Mouse (Mus musculus): ENCODE data around the gene Tmem256. TPM values are rescaled to one million over a fixed set of nuclear protein-coding genes. Genes with fewer than 3 reads are reported as not detected.

Tmem256 gene
- polyA plus RNA-seq, 1 experiment from 2014 or later: 412 TPM

DNA sequence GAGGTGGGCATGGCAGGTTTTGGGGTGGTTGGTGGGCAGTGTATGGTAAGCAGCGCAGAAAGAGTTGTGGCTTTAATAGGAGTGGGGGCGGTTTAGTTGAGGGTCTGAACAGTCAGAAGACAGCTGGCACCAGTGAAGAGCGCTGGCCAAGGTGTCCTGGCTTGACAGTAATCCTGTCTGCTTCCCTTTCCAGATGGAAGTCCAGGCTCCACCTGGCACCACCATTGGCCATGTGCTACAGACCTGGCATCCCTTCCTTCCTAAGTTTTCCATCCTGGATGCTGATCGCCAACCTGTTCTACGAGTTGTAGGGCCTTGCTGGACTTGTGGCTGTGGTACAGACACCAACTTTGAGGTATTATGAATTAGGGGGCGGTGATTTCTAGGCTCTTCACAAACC, 9.7 kb downstream of the Tmem256 start:
- H3K9ac ChIP-seq (replicated peaks): no peak overlapping the region
- peaks cover 37% of the 10 kb centered on the region for H3K36me3 ChIP-seq (replicated peaks; ENCODE audit: insufficient read depth, low read length)
- 95% methylated on average over 6 of the region's 6 CpGs for WGBS (ENCODE audit: insufficient replicate concordance)
- no peaks in the 10 kb centered on the region for H3K27me3 ChIP-seq (ENCODE audit: insufficient read depth, low read length)
- H3K4me1 ChIP-seq (ENCODE audit: insufficient read depth): peaks cover 61% of the 10 kb centered on the region
- no peak for ATAC-seq
- H3K4me3 ChIP-seq (ENCODE audit: low read depth, low read length): no peak overlapping the region
- DNase-seq: no peak
- TF ChIP-seq EP300 (IDR thresholded peaks at IDR 0.05; ENCODE audit: low read depth) (no peak), CTCF (IDR thresholded peaks at IDR 0.05; ENCODE audit: low read depth) (no peak)
- no peak overlapping the region for H3K27ac ChIP-seq (ENCODE audit: low read depth)
- peak overlapping the region; percentile 92 for H3K4me2 ChIP-seq (ENCODE audit: low read depth, low read length)
- no peaks in the 10 kb centered on the region for H3K9me3 ChIP-seq (ENCODE audit: low read length)

GRCm38 (mm10) chr11:69849128-69849527, 10.8 kb downstream of the Tmem256 start:
- no peak overlapping the region for H3K9ac ChIP-seq (replicated peaks)
- TF ChIP-seq EP300 (IDR thresholded peaks at IDR 0.05; ENCODE audit: low read depth): no peak
- no peak for TF ChIP-seq CTCF (IDR thresholded peaks at IDR 0.05; ENCODE audit: low read depth)
- DNase-seq (no peak), ATAC-seq (no peak)
- no peaks in the 10 kb centered on the region for H3K27me3 ChIP-seq (ENCODE audit: insufficient read depth, low read length)
- H3K4me1 ChIP-seq (ENCODE audit: insufficient read depth): peaks cover 69% of the 10 kb centered on the region
- H3K27ac ChIP-seq (ENCODE audit: low read depth): peak overlapping the region; percentile 76
- no peaks in the 10 kb centered on the region for H3K9me3 ChIP-seq (ENCODE audit: low read length)
- no peak overlapping the region for H3K4me3 ChIP-seq (ENCODE audit: low read depth, low read length)
- peak overlapping the region; percentile 19; the same call in 1 of the 2 replicates for H3K4me2 ChIP-seq (ENCODE audit: low read depth, low read length)
- H3K36me3 ChIP-seq (replicated peaks; ENCODE audit: insufficient read depth, low read length): peaks cover 37% of the 10 kb centered on the region
- 60% methylated on average over 9 of the region's 9 CpGs for WGBS (ENCODE audit: insufficient replicate concordance)

DNA sequence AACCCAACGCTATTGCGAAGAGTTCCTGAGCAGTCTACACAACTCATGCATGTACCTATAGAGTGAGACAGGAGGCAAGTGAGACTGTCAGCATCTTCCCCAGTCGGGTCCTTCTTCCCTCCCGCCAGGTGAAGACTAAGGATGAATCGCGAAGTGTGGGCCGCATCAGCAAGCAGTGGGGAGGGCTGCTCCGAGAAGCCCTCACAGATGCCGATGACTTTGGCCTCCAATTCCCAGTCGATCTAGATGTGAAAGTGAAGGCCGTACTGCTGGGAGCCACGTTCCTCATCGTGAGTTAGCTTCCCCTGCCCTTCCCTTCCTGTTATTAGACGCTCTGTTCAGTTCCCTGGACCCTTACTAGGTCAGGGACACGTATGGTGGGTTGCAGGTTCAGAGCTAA, 11.6 kb downstream of the Tmem256 start:
- H3K27ac ChIP-seq (ENCODE audit: low read depth): peak overlapping the region; percentile 76
- no peak overlapping the region for H3K9ac ChIP-seq (replicated peaks)
- H3K4me2 ChIP-seq (ENCODE audit: low read depth, low read length): 0 out of 2 replicates have a peak overlapping the region, but pooled peaks have one; percentile 7
- no peak for TF ChIP-seq EP300 (IDR thresholded peaks at IDR 0.05; ENCODE audit: low read depth)
- no peak for TF ChIP-seq CTCF (IDR thresholded peaks at IDR 0.05; ENCODE audit: low read depth)
- DNase-seq (no peak), ATAC-seq (no peak)
- no peaks in the 10 kb centered on the region for H3K27me3 ChIP-seq (ENCODE audit: insufficient read depth, low read length)
- H3K4me3 ChIP-seq (ENCODE audit: low read depth, low read length): no peak overlapping the region
- WGBS (ENCODE audit: insufficient replicate concordance): 79% methylated on average over 15 of the region's 15 CpGs
- H3K4me1 ChIP-seq (ENCODE audit: insufficient read depth): peaks cover 75% of the 10 kb centered on the region
- peaks cover 37% of the 10 kb centered on the region for H3K36me3 ChIP-seq (replicated peaks; ENCODE audit: insufficient read depth, low read length)
- H3K9me3 ChIP-seq (ENCODE audit: low read length): no peaks in the 10 kb centered on the region

DNA sequence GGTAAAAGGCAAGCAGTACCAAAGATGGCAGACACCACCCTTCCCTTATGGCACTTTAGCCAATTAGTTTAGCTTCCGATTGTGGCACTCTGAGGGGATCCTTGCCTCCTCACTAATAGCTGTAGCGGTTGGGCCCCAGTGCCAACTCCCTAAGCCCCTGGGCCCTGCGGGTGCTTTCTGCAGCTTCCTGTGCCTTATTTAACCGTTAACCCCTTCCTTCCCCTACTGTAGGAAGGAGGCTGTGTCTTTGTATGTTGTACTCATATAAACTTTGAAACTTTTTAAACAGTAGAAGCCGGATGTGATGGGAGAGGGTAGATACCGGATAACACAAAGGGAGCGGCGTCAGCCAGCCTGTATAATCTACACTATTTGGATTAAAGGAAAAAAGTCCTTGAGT, 12.4 kb downstream of the Tmem256 start:
- Histone ChIP-seq H3K36me3 (replicated peaks; ENCODE audit: insufficient read depth, low read length) (peaks cover 37% of the 10 kb centered on the region), H3K4me1 (ENCODE audit: insufficient read depth) (peaks cover 76% of the 10 kb centered on the region), H3K9me3 (ENCODE audit: low read length) (no peaks in the 10 kb centered on the region), H3K27ac (ENCODE audit: low read depth) (peak overlapping the region; percentile 76), H3K4me2 (ENCODE audit: low read depth, low read length) (peak overlapping the region; percentile 29; the same call in 1 of the 2 replicates), H3K9ac (replicated peaks) (no peak overlapping the region), H3K4me3 (ENCODE audit: low read depth, low read length) (no peak overlapping the region), H3K27me3 (ENCODE audit: insufficient read depth, low read length) (no peaks in the 10 kb centered on the region)
- TF ChIP-seq CTCF (IDR thresholded peaks at IDR 0.05; ENCODE audit: low read depth) (no peak), EP300 (IDR thresholded peaks at IDR 0.05; ENCODE audit: low read depth) (no peak)
- 40% methylated on average over 8 of the region's 8 CpGs for WGBS (ENCODE audit: insufficient replicate concordance)
- DNase-seq: peak; percentile 25
- ATAC-seq: no peak

GRCm38 (mm10) chr11:69853994-69854393, 15.7 kb downstream of the Tmem256 start:
- Histone ChIP-seq H3K4me1 (ENCODE audit: insufficient read depth) (peaks cover 59% of the 10 kb centered on the region), H3K36me3 (replicated peaks; ENCODE audit: insufficient read depth, low read length) (peaks cover 32% of the 10 kb centered on the region), H3K4me3 (ENCODE audit: low read depth, low read length) (peak overlapping the region; percentile 1), H3K27ac (ENCODE audit: low read depth) (peak overlapping the region; percentile 84), H3K9me3 (ENCODE audit: low read length) (no peaks in the 10 kb centered on the region), H3K9ac (replicated peaks) (peak overlapping the region; percentile 54), H3K4me2 (ENCODE audit: low read depth, low read length) (peak overlapping the region; percentile 53), H3K27me3 (ENCODE audit: insufficient read depth, low read length) (peaks cover 5% of the 10 kb centered on the region; the same call in 1 of the 2 replicates)
- ATAC-seq (peak; percentile 92), DNase-seq (peak; percentile 86)
- WGBS (ENCODE audit: insufficient replicate concordance): 28% methylated on average over 7 of the region's 7 CpGs
- TF ChIP-seq CTCF (IDR thresholded peaks at IDR 0.05; ENCODE audit: low read depth) (no peak), EP300 (IDR thresholded peaks at IDR 0.05; ENCODE audit: low read depth) (peak; percentile 98)

GRCm38 (mm10) chr11:69854680-69855079, 16.4 kb downstream of the Tmem256 start:
- ATAC-seq: no peak
- Histone ChIP-seq H3K4me2 (ENCODE audit: low read depth, low read length) (peak overlapping the region; percentile 45), H3K36me3 (replicated peaks; ENCODE audit: insufficient read depth, low read length) (peaks cover 25% of the 10 kb centered on the region), H3K9ac (replicated peaks) (no peak overlapping the region), H3K27ac (ENCODE audit: low read depth) (peak overlapping the region; percentile 84), H3K9me3 (ENCODE audit: low read length) (no peaks in the 10 kb centered on the region), H3K27me3 (ENCODE audit: insufficient read depth, low read length) (peaks cover 5% of the 10 kb centered on the region; the same call in 1 of the 2 replicates), H3K4me3 (ENCODE audit: low read depth, low read length) (no peak overlapping the region), H3K4me1 (ENCODE audit: insufficient read depth) (peaks cover 56% of the 10 kb centered on the region)
- peak; percentile 17 for DNase-seq
- WGBS (ENCODE audit: insufficient replicate concordance): 62% methylated on average over 10 of the region's 10 CpGs
- TF ChIP-seq EP300 (IDR thresholded peaks at IDR 0.05; ENCODE audit: low read depth) (no peak), CTCF (IDR thresholded peaks at IDR 0.05; ENCODE audit: low read depth) (no peak)

All from liver, postnatal 0 days (tissue).